Mouse (Mus musculus): ENCODE results near the gene Gm17467. TPM values are rescaled to one million over a fixed set of nuclear protein-coding genes. Genes with fewer than 3 reads are reported as not detected.
"Not testable (repeated sequence)": the region's sequence is repeated elsewhere in the genome, so short reads cannot be mapped to it uniquely, and the experiment has no call there.

The Gm17467 gene
- not detected in 2 replicates for polyA plus RNA-seq (2014; fragmentation: Nextera tagmentation; extraction: Ambion mirVana)

DNA sequence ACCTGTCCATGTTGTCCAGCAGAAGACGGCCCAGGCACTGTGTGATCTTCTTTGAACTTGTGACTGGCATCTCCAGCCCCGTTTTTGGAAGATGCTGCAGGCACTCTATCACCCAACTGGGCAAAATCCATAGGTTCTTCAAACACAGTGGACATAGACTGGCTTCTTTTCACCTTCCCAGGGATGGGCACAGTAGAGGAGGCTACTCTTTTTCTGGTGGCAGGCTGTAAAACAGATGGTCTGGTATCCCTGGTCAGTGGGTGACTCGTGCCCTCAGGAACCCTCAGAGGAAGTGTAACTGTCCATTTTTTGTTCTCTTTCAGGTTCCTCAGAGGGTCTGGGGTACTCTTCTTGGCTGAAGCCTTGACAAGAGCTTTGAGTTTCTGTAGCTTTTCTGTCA is at the start of gene Gm17467:
Gene Gm17467, minus strand, starts transcription at position 101 of the 400 bp plus-strand sequence.
- H3K4me3 ChIP-seq (ENCODE audit: low read depth, low read length); DNase-seq (ENCODE audit: low spot score); H3K36me3 ChIP-seq (ENCODE audit: control insufficient read depth, insufficient read depth, low read length); H3K9ac ChIP-seq (ENCODE audit: low read depth, low read length); H3K4me1 ChIP-seq (replicated peaks; ENCODE audit: control insufficient read depth, insufficient read depth, low read length); H3K4me2 ChIP-seq; ATAC-seq (replicated peaks; ENCODE audit: low FRiP score); H3K9me3 ChIP-seq (ENCODE audit: control insufficient read depth, low read length); H3K27me3 ChIP-seq (replicated peaks; ENCODE audit: control insufficient read depth, insufficient read depth, low read length); H3K27ac ChIP-seq (ENCODE audit: low read depth, low read length): not testable (repeated sequence)
- WGBS, result no CpG with 5 or more reads among the region's 3 CpGs

Other genes with a start within 250 kb of the Gm17467 start
- gene Cldn34c2, start 123.1 kb downstream of the Gm17467 start, polyA plus RNA-seq (2014; fragmentation: Nextera tagmentation; extraction: Ambion mirVana), result not detected in 2 replicates
- 0.27 TPM in 1 of 2 replicates, not detected in the other for gene Cldn34c3, start 88.9 kb upstream of the Gm17467 start, polyA plus RNA-seq (2014; fragmentation: Nextera tagmentation; extraction: Ambion mirVana)